Mouse (Mus musculus): Measurements from ENCODE around the gene Ablim1.
A peak's percentile ranks its signal among the peaks of the same experiment; 100 is the strongest.

The Ablim1 gene

GRCm38 (mm10) chr19:57298006-57298405, 16.7 kb downstream of the Ablim1 start:
- DNase-seq = no peak

GRCm38 (mm10) chr19:57297447-57297846, 17.3 kb downstream of the Ablim1 start:
- DNase-seq = no peak

GRCm38 (mm10) chr19:57296539-57296938, 18.2 kb downstream of the Ablim1 start:
- DNase-seq = no peak

GRCm38 (mm10) chr19:57295521-57295920, 19.2 kb downstream of the Ablim1 start:
- DNase-seq = no peak

- DNase-seq = no peak
These were observed 20.4 kb downstream of the Ablim1 start for GRCm38 (mm10) chr19:57294356-57294755.

DNA sequence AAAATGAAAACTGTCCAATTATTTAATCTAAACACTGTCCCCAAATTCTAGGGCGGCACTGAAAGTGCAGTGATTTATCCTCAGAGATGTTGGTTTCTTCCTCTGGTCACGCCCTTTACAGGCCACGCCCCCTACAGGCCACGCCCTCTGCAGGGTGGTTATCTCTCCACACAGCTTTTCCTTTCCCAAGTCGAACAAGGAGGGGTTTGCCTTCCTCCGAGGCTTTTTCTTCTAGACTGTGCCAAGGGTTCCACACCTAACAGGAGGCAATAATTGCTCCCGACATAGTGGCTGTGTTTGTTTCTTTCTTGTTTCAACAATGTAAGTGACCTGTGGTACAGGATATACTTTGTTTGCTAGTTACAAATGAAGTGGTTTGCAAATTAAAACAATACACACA, 21.0 kb downstream of the Ablim1 start:
- DNase-seq = peak; percentile 54

GRCm38 (mm10) chr19:57283310-57283709, 31.4 kb downstream of the Ablim1 start:
- no peak for DNase-seq

GRCm38 (mm10) chr19:57282642-57283041, 32.1 kb downstream of the Ablim1 start:
- no peak for DNase-seq

GRCm38 (mm10) chr19:57279666-57280065, 35.1 kb downstream of the Ablim1 start:
- peak; percentile 61 for DNase-seq

- no peak for DNase-seq
These were observed 36.5 kb downstream of the Ablim1 start for GRCm38 (mm10) chr19:57278263-57278662.

DNA sequence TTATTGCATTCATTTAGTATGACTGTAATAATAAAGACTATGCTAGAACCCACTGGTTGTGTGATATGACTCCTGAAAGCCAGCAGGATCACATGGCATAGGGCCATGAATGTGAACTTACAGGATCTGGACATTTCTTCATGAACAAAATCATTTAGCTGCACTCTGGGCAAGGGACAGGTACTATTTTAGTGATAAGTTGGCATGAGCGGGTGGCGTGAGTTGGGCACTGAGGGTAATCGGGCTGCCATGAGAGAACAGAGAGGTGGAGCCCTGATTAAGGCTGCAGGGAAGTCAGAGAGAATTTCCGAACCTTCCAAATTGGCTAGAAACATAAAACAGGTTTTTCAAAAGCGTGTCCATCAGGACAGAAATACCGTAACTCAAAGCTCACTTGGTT, 37.7 kb downstream of the Ablim1 start:
- no peak for DNase-seq

DNA sequence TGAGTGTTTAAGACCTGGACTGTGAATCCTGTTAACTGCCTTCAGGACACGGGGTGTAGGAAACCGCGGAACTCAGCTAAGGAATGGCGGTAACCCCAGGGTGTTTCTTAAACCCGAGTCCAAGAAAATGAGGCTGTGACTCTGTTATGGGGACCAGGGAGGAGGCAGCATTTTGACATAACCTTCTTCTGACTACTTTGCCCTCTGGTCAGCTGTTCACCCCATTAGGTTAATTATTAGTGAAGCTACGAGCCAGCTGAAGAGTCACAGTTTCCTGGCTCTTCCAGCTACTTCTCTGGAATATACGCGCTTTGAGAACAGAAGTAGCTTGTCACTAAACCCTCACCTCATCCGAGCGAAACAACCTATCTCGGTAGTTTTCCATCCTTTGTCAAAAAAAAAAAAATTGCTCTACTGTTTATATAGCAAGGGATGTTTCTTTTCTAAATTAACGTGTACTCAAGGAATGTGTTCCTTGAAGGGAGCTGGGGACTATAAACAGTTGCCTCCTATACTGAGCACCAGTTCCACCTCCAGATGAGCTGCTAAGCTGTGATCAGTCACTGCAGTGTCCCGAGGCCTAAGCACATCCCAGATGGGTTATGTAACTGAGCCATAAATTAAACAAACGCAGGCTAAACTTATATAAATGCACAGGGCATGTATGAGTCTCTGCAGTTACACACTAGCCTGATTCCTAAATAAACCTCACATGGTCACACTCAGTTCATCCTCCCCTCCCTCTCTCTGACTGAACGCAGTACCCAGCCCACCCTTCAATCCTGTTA, 39.4 kb downstream of the Ablim1 start:
- DNase-seq = peak; percentile 89

DNA sequence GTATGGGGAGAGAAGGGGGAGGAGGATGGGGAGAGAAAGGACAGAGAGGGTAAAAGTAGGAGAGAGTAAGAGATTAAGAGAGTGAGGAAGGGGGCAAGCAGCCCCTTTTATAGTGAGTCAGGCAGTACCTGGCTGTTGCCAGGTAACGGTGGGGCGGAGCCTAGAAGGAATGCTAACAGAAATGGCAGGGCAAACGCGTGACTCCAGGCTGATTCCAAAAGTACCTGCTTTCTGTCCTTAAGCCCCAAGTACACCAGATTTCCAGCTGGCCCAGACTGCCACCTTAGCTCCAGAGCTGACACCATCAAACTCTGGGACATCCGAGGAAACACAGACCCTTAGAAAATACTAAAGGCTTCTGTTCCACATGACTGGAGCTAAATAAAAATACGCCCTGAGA, 40.0 kb downstream of the Ablim1 start:
- DNase-seq = peak; percentile 93

DNA sequence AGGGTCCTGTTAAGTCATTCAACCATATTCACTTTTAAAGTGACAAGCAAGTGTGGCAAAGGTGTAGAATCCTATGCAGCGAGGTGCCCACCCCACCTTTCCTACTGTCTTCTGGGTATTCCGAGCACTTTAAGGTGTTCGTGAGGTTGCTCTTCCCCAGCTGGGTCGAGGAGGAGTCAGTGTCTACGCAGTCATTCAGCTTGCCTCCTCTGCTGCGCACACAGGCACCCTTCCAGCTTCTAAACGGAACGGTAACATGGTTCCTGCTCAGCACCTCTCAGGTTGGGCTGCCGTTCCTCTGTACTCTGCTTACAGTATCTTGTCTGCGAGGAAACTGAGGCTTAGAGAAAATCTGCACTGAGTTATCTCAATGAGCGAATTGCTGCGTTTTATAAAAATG, 40.4 kb downstream of the Ablim1 start:
- DNase-seq = peak; percentile 53

DNA sequence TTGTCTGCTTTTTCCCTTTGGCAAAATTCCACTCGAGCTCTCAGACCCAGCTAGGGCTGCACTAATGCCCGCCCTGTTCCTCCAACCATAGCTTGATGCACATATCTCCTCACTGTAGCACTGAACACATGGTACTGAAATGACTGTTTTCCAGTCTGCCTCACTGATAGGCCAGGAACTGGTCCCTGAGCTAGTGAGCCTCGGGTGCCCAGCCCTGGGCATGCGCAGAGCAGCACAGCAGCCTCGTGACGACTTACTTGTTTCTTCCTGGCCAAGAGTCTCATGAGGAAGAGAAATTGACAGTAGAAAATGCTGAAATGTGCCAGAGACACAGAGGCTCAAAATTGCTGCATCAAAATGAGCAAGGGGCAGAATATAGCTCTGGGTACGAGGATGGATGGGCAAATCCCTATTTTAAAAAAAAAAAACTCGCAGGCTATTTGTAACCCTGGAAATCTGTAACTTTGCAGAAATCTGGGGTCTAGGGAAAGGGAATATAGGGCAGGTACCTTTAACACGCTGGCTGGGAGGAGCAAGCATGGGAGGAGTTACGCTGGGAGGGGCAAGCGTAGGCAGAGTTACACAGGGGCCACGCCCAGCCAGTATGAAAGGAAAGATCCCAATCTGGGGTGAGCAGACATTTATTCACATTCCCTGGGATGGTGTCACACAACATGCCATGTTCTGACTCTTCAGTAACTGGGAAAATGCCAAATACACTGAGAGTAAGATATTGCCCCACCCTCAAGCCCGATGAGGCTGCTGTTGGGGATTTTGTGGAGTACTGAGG, 41.7 kb downstream of the Ablim1 start:
- peak; percentile 92 for DNase-seq

DNA sequence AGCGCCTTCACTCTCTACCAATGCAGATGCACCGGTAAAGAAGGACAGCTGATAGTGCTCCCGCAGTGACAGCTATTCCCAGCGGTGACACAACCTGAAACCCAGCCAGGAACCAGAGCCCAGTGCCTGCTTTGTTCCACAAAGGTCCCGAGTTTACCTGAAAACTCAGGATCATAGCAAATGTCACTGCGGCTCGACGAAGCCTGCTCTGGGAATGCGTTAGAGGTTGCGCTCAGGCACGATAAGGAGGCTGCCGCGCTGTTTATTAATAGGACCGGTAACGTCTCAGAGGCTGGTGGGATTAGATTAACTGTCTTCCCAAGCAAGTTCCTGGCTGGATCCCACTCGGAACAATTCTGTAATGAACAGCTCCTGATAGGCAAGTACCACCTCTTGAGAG, 43.0 kb downstream of the Ablim1 start:
- no peak for DNase-seq

DNA sequence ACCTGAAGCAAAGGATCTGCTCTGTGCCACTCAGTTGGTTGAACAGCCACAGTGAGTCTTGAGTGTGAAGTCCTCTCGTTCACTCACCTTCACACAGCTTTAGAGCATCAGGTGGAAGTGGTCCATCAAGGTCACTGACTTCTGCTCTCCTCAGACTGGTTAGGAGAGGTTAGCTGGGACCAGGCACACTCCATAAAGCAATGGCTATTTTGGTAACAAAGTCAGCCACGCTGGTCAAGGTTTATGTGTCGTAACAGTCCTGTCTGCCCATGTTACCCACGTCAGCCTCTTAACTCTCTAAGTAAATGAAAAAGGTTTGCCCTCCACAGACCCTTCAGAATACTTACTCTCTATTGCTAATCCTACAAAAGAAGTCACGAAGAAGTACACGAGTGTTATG, 44.0 kb downstream of the Ablim1 start:
- DNase-seq = no peak

- no peak for DNase-seq
These were observed 44.9 kb downstream of the Ablim1 start for GRCm38 (mm10) chr19:57269791-57270190.

GRCm38 (mm10) chr19:57267531-57267930, 47.2 kb downstream of the Ablim1 start:
- DNase-seq = no peak

- no peak for DNase-seq
These were observed 48.2 kb downstream of the Ablim1 start for GRCm38 (mm10) chr19:57266374-57267085.

DNA sequence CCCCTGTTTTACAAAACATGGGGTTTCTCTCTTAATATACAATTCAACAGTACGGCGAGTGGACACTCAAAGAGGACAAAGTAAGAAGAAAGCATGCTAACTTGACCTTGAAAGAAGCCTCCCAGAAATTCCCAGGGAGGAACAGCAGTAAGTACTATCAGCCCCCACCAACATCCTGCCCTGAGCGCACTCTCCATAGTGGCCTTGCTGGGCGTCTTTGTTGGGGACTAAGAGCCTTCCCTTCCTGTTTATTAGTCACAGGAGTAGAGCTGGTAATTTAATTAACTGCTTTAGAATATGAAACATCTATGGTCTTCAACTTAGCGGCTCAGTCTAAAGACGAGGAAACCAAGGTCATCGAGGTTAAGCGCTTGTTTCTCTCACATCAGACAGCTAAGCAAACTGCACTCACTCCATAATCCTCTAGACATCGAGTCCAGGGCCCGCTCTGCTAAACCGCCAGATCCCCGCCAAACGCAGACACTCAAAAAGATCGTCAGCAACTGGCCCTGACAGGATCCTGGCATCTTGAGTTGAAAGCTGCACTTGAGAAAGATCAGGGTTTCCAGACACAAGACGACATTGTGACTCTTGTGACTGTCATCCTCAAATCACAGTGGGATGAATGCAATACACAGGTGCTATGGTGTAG, 50.3 kb downstream of the Ablim1 start:
- no peak for DNase-seq

DNA sequence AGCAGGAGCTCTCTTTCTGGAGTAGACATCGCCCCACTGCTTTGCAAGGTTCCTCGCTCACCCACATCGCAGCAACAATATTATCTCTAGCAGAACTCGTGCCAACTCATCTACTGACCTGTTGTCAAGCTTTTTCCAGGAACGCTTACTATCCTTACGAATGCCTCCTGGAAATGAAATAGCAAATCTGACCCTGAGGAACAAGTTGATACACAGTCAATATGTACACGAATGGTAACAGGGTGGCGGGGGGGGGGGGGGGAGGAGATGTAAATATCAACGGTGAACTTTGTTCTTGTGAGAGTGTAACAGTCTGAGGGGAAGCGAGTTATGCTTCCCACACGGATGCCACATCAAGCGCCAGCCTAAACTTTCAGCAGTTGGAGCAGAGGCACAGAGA, 56.9 kb downstream of the Ablim1 start:
- DNase-seq = no peak

DNA sequence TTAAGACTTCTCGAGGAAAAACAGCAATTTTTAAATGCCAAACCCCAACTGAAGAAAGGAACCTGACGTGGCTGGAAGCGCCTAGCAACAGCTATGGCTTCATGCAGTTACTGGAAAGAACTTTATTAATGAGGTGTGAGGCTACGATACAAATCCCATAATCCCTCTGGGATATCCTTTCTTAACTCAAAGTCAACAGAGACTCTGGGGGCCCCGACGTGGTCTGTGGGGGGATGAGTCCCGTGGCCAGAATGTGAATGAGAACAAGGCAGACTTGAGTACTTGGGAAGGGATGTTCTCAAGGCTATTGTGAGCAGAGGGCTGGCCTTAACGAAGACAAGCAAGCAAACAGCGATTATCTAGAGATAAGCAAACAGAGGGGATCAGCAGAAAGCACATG, 58.1 kb downstream of the Ablim1 start:
- no peak for DNase-seq

All from kidney, adult 9 months (tissue).